ENCODE assay signal across 18 mouse cellular contexts in genomic region chr7:79266228-79266627, GRCm38 (mm10).
"Had no signal": no experiment of that assay in that cellular context is flagged by ENCODE, and none has a peak within 500 bp of the region (broad histone marks: within the 10 kb centered on the region; RNA-seq: fewer than 3 reads in every experiment).

No protein-coding gene starts in this region.

- H3K9me3 ChIP-seq: limb, embryonic 13.5 days; liver, embryonic 13.5 days; lung, embryonic 15.5 days; megakaryocyte, embryonic 14.5 days; midbrain, embryonic 15.5 days; neural tube, embryonic 12.5 days had no signal

- H3K27me3 ChIP-seq: limb, embryonic 13.5 days; liver, embryonic 13.5 days; lung, embryonic 15.5 days; midbrain, embryonic 15.5 days; neural tube, embryonic 12.5 days had no signal

- H3K9ac ChIP-seq: limb, embryonic 13.5 days; liver, embryonic 13.5 days; liver, postnatal 0 days; lung, embryonic 15.5 days; midbrain, embryonic 15.5 days; neural tube, embryonic 12.5 days had no signal

- DNase-seq: liver, embryonic 13.5 days; liver, postnatal 0 days; lung, postnatal 14 days; retina, postnatal 1 day; right cerebral cortex, postnatal 4 days; spleen, adult 18-20 months; thymus, adult 18-20 months; thymus, postnatal 14 days had no signal

- ATAC-seq: inflammation-experienced regulatory T-cells, adult 6 months; intestine, postnatal 0 days; liver, postnatal 0 days; midbrain, embryonic 15.5 days had no signal

- H3K27ac ChIP-seq: layer of hippocampus, adult 2 months; limb, embryonic 13.5 days; lung, embryonic 15.5 days; macrophage; midbrain, embryonic 15.5 days; neural tube, embryonic 12.5 days had no signal

- H3K4me1 ChIP-seq: limb, embryonic 13.5 days; lung, embryonic 15.5 days; neural tube, embryonic 12.5 days had no signal

- H3K4me2 ChIP-seq: limb, embryonic 13.5 days; liver, embryonic 13.5 days; lung, embryonic 15.5 days; midbrain, embryonic 11.5 days; midbrain, embryonic 15.5 days; neural tube, embryonic 12.5 days had no signal

- H3K4me3 ChIP-seq: layer of hippocampus, adult 2 months; limb, embryonic 13.5 days; liver, embryonic 13.5 days; lung, embryonic 15.5 days; megakaryocyte, embryonic 14.5 days; midbrain, embryonic 15.5 days; neural tube, embryonic 12.5 days had no signal

- H3K36me3 ChIP-seq: limb, embryonic 13.5 days; liver, embryonic 13.5 days; lung, embryonic 15.5 days; midbrain, embryonic 15.5 days; neural tube, embryonic 12.5 days had no signal
